ENCODE assay signal across 9 mouse cellular contexts in genomic region chr3:36221743-36222682, GRCm38 (mm10). TPM values are rescaled to one million over a fixed set of nuclear protein-coding genes. Genes with fewer than 3 reads are reported as not detected.
DNase-seq lines count a peak whose midpoint lies in the region; ATAC-seq lines count a peak whose summit lies in the region.
"Had no signal": no experiment of that assay in that cellular context is flagged by ENCODE, and none has a peak within 500 bp of the region (broad histone marks: within the 10 kb centered on the region; RNA-seq: fewer than 3 reads in every experiment).

TSS of gene Qrfpr (minus strand) at chr3:36222313.

- no peaks in the 10 kb centered on the region for H3K9me3 ChIP-seq in heart, embryonic 14.5 days (ENCODE audit: control insufficient read depth, low read length)
- H3K9me3 ChIP-seq in forebrain, embryonic 14.5 days (replicated peaks; ENCODE audit: control insufficient read depth, low read length) = no peaks in the 10 kb centered on the region
- no peaks in the 10 kb centered on the region for H3K9me3 ChIP-seq in limb, embryonic 15.5 days
- no peaks in the 10 kb centered on the region for H3K9me3 ChIP-seq in stomach, embryonic 15.5 days

- 12% methylated on average over 39 of the region's 39 CpGs for WGBS in heart, embryonic 14.5 days
- WGBS in forebrain, embryonic 14.5 days = 7% methylated on average over 39 of the region's 39 CpGs
- 10% methylated on average over 39 of the region's 39 CpGs for WGBS in limb, embryonic 15.5 days
- WGBS in stomach, embryonic 15.5 days = 8% methylated on average over 39 of the region's 39 CpGs

- H3K27me3 ChIP-seq in heart, embryonic 14.5 days (ENCODE audit: control insufficient read depth, insufficient read depth, low read length) = peaks cover 23% of the 10 kb centered on the region
- 0 out of 2 replicates have a peak, but pooled peaks cover 6% of the 10 kb centered on the region for H3K27me3 ChIP-seq in forebrain, embryonic 14.5 days (replicated peaks; ENCODE audit: control insufficient read depth, insufficient read depth, low read length)
- peaks cover 27% of the 10 kb centered on the region for H3K27me3 ChIP-seq in limb, embryonic 15.5 days
- H3K27me3 ChIP-seq in stomach, embryonic 15.5 days (replicated peaks) = peaks cover 19% of the 10 kb centered on the region

- no peak for DNase-seq in heart, postnatal 14 days
- peak; percentile 57 for DNase-seq in R1 (ENCODE audit: low read depth, low spot score)
- peak; percentile 46 for DNase-seq in forebrain, embryonic 14.5 days (ENCODE audit: low spot score)
- no peak for DNase-seq in gastrocnemius, postnatal 36 days
- DNase-seq in lung, postnatal 25 days (ENCODE audit: low spot score) = no peak

- intact Hi-C loops in heart, postnatal 14 days (cut with DNase I) = no loop called here
- intact Hi-C loops in gastrocnemius, postnatal 36 days (cut with DNase I) = no loop called here

- H3K36me3 ChIP-seq in heart, embryonic 14.5 days (ENCODE audit: control insufficient read depth, insufficient read depth, low read length) = no peaks in the 10 kb centered on the region
- no peaks in the 10 kb centered on the region for H3K36me3 ChIP-seq in forebrain, embryonic 14.5 days (ENCODE audit: control insufficient read depth, insufficient read depth, low read length)
- H3K36me3 ChIP-seq in limb, embryonic 15.5 days = no peaks in the 10 kb centered on the region
- no peaks in the 10 kb centered on the region for H3K36me3 ChIP-seq in stomach, embryonic 15.5 days

- peak within 1 kb of the TSS; percentile 27 to 29 for H3K4me3 ChIP-seq in heart, embryonic 14.5 days (ENCODE audit: control insufficient read depth in 1 of 2, insufficient read depth in 1 of 2, low read depth in 1 of 2, low read length in 2 of 2)
- peak within 1 kb of the TSS; percentile 30 for H3K4me3 ChIP-seq in forebrain, embryonic 14.5 days (ENCODE audit: low read depth, low read length)
- H3K4me3 ChIP-seq in limb, embryonic 15.5 days = peak within 1 kb of the TSS; percentile 30
- 0 out of 2 replicates have a peak within 1 kb of the TSS, but pooled peaks have one; percentile 17 for H3K4me3 ChIP-seq in stomach, embryonic 15.5 days (replicated peaks)

- no peak within 1 kb of the TSS for H3K27ac ChIP-seq in heart, embryonic 14.5 days (replicated peaks in 1 of 2; ENCODE audit: control insufficient read depth in 1 of 2, insufficient read depth in 1 of 2, low read depth in 2 of 2, low read length in 2 of 2)
- H3K27ac ChIP-seq in forebrain, embryonic 14.5 days (ENCODE audit: low read depth, low read length) = no peak within 1 kb of the TSS
- no peak within 1 kb of the TSS for H3K27ac ChIP-seq in limb, embryonic 15.5 days
- no peak within 1 kb of the TSS for H3K27ac ChIP-seq in stomach, embryonic 15.5 days

- 0 out of 4 replicates have a peak, but pooled peaks cover 0 to 4% of the 10 kb centered on the region in 2 experiments for H3K4me1 ChIP-seq in heart, embryonic 14.5 days (ENCODE audit: control insufficient read depth in 2 of 2, insufficient read depth in 2 of 2, low read length in 2 of 2)
- H3K4me1 ChIP-seq in forebrain, embryonic 14.5 days (ENCODE audit: control insufficient read depth, insufficient read depth, low read length) = no peaks in the 10 kb centered on the region
- H3K4me1 ChIP-seq in limb, embryonic 15.5 days = peaks cover 7% of the 10 kb centered on the region
- no peaks in the 10 kb centered on the region for H3K4me1 ChIP-seq in stomach, embryonic 15.5 days

- H3K9ac ChIP-seq in heart, embryonic 14.5 days (ENCODE audit: low read length) = no peak within 1 kb of the TSS
- H3K9ac ChIP-seq in forebrain, embryonic 14.5 days (ENCODE audit: low read length) = peak within 1 kb of the TSS; percentile 14; the same call in 1 of the 2 replicates
- no peak within 1 kb of the TSS for H3K9ac ChIP-seq in limb, embryonic 15.5 days
- no peak within 1 kb of the TSS for H3K9ac ChIP-seq in stomach, embryonic 15.5 days

- ATAC-seq in heart, embryonic 14.5 days (ENCODE audit: insufficient number of reproducible peaks, insufficient read depth, low FRiP score, low read depth) = no peak
- ATAC-seq in forebrain, embryonic 14.5 days = peak; percentile 71
- no peak for ATAC-seq in limb, embryonic 15.5 days (ENCODE audit: insufficient number of reproducible peaks, low FRiP score, low TSS enrichment, low read depth)
- no peak for ATAC-seq in stomach, embryonic 15.5 days (ENCODE audit: insufficient read depth, low FRiP score, low read depth)

- H3K4me2 ChIP-seq in heart, embryonic 14.5 days (ENCODE audit: low read length) = peak within 1 kb of the TSS; percentile 67
- H3K4me2 ChIP-seq in forebrain, embryonic 14.5 days (ENCODE audit: low read length) = peak within 1 kb of the TSS; percentile 65
- H3K4me2 ChIP-seq in limb, embryonic 15.5 days = peak within 1 kb of the TSS; percentile 48
- peak within 1 kb of the TSS; percentile 47 for H3K4me2 ChIP-seq in stomach, embryonic 15.5 days

RNA-seq across cellular contexts. Expression of gene Qrfpr, which starts in this region (rescaled TPM):
- not detected in 2 replicates for polyA plus RNA-seq in heart, embryonic 14.5 days (2014; fragmentation: Nextera tagmentation; extraction: Ambion mirVana)
- total RNA-seq in heart, postnatal 14 days (2021) = not detected
- polyA plus RNA-seq in forebrain, embryonic 14.5 days (2014; fragmentation: Nextera tagmentation; extraction: Ambion mirVana) = 2.6 and 2.8 TPM in 2 replicates
- 0.20 and 0.37 TPM in 2 replicates for polyA plus RNA-seq in limb, embryonic 15.5 days (2015; fragmentation: Nextera tagmentation; extraction: Ambion mirVana)
- 0.12 TPM in 1 of 2 replicates, not detected in the other for polyA plus RNA-seq in stomach, embryonic 15.5 days (2015; fragmentation: Nextera tagmentation; extraction: Ambion mirVana)
- total RNA-seq in gastrocnemius, postnatal 36 days (2021) = not detected
- total RNA-seq: MEL had no signal

Comparison
In these comparisons a context has a peak if more than half of its experiments do, and no peak if none do; other contexts are left out.
1. DNase-seq: peak in R1 (single experiment) and forebrain, embryonic 14.5 days (single experiment); none in heart, postnatal 14 days (0 of 2), gastrocnemius, postnatal 36 days (0 of 2) and lung, postnatal 25 days (single experiment).
2. Peak in every context shown above with its lines, with median percentiles within 50 percentile points of each other: H3K4me2 ChIP-seq and H3K4me3 ChIP-seq.